Mouse (Mus musculus): ENCODE measurements at regions not wholly inside any gene's neighbourhood (a gene's known extent, or its start where the extent isn't known, plus 50 kb on each side); places are given as distances from the start of the nearest gene placed in this dataset.

GRCm38 (mm10) chr7:111374534-111374933 lies 291.7 kb upstream of the Eif4g2 start:
- WGBS = 95% methylated on average over 7 of the region's 7 CpGs
- TF ChIP-seq POLR2A (IDR thresholded peaks at IDR 0.05; ENCODE audit: insufficient read depth, low read depth, low read length) (no peak), CTCF (IDR thresholded peaks at IDR 0.05; ENCODE audit: insufficient read depth, low read depth, low read length) (no peak)
- Histone ChIP-seq H3K4me1 (ENCODE audit: control insufficient read depth, insufficient read depth, low read length) (no peaks in the 10 kb centered on the region), H3K27ac (ENCODE audit: insufficient read depth, low read depth, low read length) (no peak overlapping the region), H3K4me3 (ENCODE audit: insufficient read depth, low read depth, low read length) (no peak overlapping the region)

- H3K27ac ChIP-seq (ENCODE audit: insufficient read depth, low read depth, low read length) = no peak overlapping the region
- WGBS = 91% methylated on average over 10 of the region's 10 CpGs
- no peak overlapping the region for H3K4me3 ChIP-seq (ENCODE audit: insufficient read depth, low read depth, low read length)
- H3K4me1 ChIP-seq (ENCODE audit: control insufficient read depth, insufficient read depth, low read length) = no peaks in the 10 kb centered on the region
- TF ChIP-seq CTCF (IDR thresholded peaks at IDR 0.05; ENCODE audit: insufficient read depth, low read depth, low read length) = no peak
- TF ChIP-seq POLR2A (IDR thresholded peaks at IDR 0.05; ENCODE audit: insufficient read depth, low read depth, low read length) = no peak
These were observed 290.7 kb upstream of the Eif4g2 start for GRCm38 (mm10) chr7:111373380-111374173.

GRCm38 (mm10) chr7:111370421-111370887 lies 287.6 kb upstream of the Eif4g2 start:
- Histone ChIP-seq H3K27ac (ENCODE audit: insufficient read depth, low read depth, low read length) (no peak overlapping the region), H3K4me3 (ENCODE audit: insufficient read depth, low read depth, low read length) (no peak overlapping the region), H3K4me1 (ENCODE audit: control insufficient read depth, insufficient read depth, low read length) (peaks cover 3% of the 10 kb centered on the region)
- WGBS = 30% methylated on average over 2 of the region's 2 CpGs
- TF ChIP-seq POLR2A (IDR thresholded peaks at IDR 0.05; ENCODE audit: insufficient read depth, low read depth, low read length) = no peak
- TF ChIP-seq CTCF (IDR thresholded peaks at IDR 0.05; ENCODE audit: insufficient read depth, low read depth, low read length) = no peak

- WGBS = 79% methylated on average over 2 of the region's 2 CpGs
- Histone ChIP-seq H3K4me1 (ENCODE audit: control insufficient read depth, insufficient read depth, low read length) (peaks cover 3% of the 10 kb centered on the region), H3K27ac (ENCODE audit: insufficient read depth, low read depth, low read length) (no peak overlapping the region), H3K4me3 (ENCODE audit: insufficient read depth, low read depth, low read length) (no peak overlapping the region)
- no peak for TF ChIP-seq POLR2A (IDR thresholded peaks at IDR 0.05; ENCODE audit: insufficient read depth, low read depth, low read length)
- no peak for TF ChIP-seq CTCF (IDR thresholded peaks at IDR 0.05; ENCODE audit: insufficient read depth, low read depth, low read length)
These were observed 285.6 kb upstream of the Eif4g2 start for GRCm38 (mm10) chr7:111368296-111369004.

GRCm38 (mm10) chr7:111366951-111367653 lies 284.3 kb upstream of the Eif4g2 start:
- Histone ChIP-seq H3K27ac (ENCODE audit: insufficient read depth, low read depth, low read length) (peak overlapping the region; percentile 16; the same call in 1 of the 2 replicates), H3K4me3 (ENCODE audit: insufficient read depth, low read depth, low read length) (no peak overlapping the region), H3K4me1 (ENCODE audit: control insufficient read depth, insufficient read depth, low read length) (peaks cover 3% of the 10 kb centered on the region)
- no peak for TF ChIP-seq CTCF (IDR thresholded peaks at IDR 0.05; ENCODE audit: insufficient read depth, low read depth, low read length)
- TF ChIP-seq POLR2A (IDR thresholded peaks at IDR 0.05; ENCODE audit: insufficient read depth, low read depth, low read length) = no peak
- 67% methylated on average over 4 of the region's 4 CpGs for WGBS

GRCm38 (mm10) chr7:111365384-111365783 lies 282.6 kb upstream of the Eif4g2 start:
- TF ChIP-seq POLR2A (IDR thresholded peaks at IDR 0.05; ENCODE audit: insufficient read depth, low read depth, low read length) (no peak), CTCF (IDR thresholded peaks at IDR 0.05; ENCODE audit: insufficient read depth, low read depth, low read length) (no peak)
- H3K27ac ChIP-seq (ENCODE audit: insufficient read depth, low read depth, low read length) = no peak overlapping the region
- WGBS = 67% methylated on average over 5 of the region's 5 CpGs

GRCm38 (mm10) chr7:111363206-111363605 lies 280.4 kb upstream of the Eif4g2 start:
- 81% methylated on average over 5 of the region's 5 CpGs for WGBS
- H3K4me1 ChIP-seq (ENCODE audit: control insufficient read depth, insufficient read depth, low read length) = peaks cover 3% of the 10 kb centered on the region
- TF ChIP-seq POLR2A (IDR thresholded peaks at IDR 0.05; ENCODE audit: insufficient read depth, low read depth, low read length) (no peak), CTCF (IDR thresholded peaks at IDR 0.05; ENCODE audit: insufficient read depth, low read depth, low read length) (no peak)
- H3K4me3 ChIP-seq (ENCODE audit: insufficient read depth, low read depth, low read length) = no peak overlapping the region
- H3K27ac ChIP-seq (ENCODE audit: insufficient read depth, low read depth, low read length) = no peak overlapping the region

More at GRCm38 (mm10) chr7:111365384-111365783, 282.6 kb upstream of the Eif4g2 start:
- H3K4me3 ChIP-seq (ENCODE audit: insufficient read depth, low read depth, low read length) = no peak overlapping the region
- peaks cover 3% of the 10 kb centered on the region for H3K4me1 ChIP-seq (ENCODE audit: control insufficient read depth, insufficient read depth, low read length)

- TF ChIP-seq POLR2A (IDR thresholded peaks at IDR 0.05; ENCODE audit: insufficient read depth, low read depth, low read length) (no peak), CTCF (IDR thresholded peaks at IDR 0.05; ENCODE audit: insufficient read depth, low read depth, low read length) (no peak)
- Histone ChIP-seq H3K27ac (ENCODE audit: insufficient read depth, low read depth, low read length) (no peak overlapping the region), H3K4me3 (ENCODE audit: insufficient read depth, low read depth, low read length) (no peak overlapping the region), H3K4me1 (ENCODE audit: control insufficient read depth, insufficient read depth, low read length) (peaks cover 3% of the 10 kb centered on the region)
- 77% methylated on average over 4 of the region's 4 CpGs for WGBS
These were observed 279.8 kb upstream of the Eif4g2 start for GRCm38 (mm10) chr7:111362646-111363045.
